Mouse (Mus musculus): ENCODE data around the gene Cygb. TPM values are rescaled to one million over a fixed set of nuclear protein-coding genes. Genes with fewer than 3 reads are reported as not detected.
"Not testable (repeated sequence)": the region's sequence is repeated elsewhere in the genome, so short reads cannot be mapped to it uniquely, and the experiment has no call there.

The Cygb gene
- polyA plus RNA-seq, 1 experiment from 2014 or later, result 0.60 TPM

DNA sequence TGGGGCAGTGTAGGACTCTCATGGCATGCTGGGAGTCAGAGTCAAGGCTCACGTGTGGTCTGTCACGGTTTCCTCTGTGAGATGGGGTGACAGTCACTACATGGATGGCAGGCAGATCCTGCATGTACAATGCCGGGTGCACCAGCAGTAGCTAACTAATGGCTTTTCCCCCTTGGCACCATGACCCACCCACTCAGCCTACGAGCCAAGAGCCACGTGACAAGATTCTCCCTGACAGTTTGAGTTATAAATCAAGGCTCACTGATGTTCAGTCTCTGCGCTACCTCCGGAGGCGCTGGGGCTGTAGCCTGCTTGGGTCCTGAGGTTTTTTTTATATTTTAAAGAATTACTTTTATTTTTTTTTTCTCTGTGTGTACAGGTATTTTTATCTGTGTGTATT, 34.6 kb downstream of the Cygb start:
- no peaks in the 10 kb centered on the region for H3K36me3 ChIP-seq
- H3K4me3 ChIP-seq (replicated peaks), result peak overlapping the region; percentile 86
- ATAC-seq (ENCODE audit: low read depth) (no peak), DNase-seq (no peak)
- WGBS (ENCODE audit: insufficient replicate concordance), result 60% methylated on average over 8 of the region's 8 CpGs
- H3K4me1 ChIP-seq (replicated peaks), result peaks cover 98% of the 10 kb centered on the region
- no peaks in the 10 kb centered on the region for H3K9me3 ChIP-seq (replicated peaks)
- H3K27ac ChIP-seq, result peak overlapping the region; percentile 97
- peak overlapping the region; percentile 93 for H3K9ac ChIP-seq
- peak overlapping the region; percentile 94 for H3K4me2 ChIP-seq
- no peaks in the 10 kb centered on the region for H3K27me3 ChIP-seq

DNA sequence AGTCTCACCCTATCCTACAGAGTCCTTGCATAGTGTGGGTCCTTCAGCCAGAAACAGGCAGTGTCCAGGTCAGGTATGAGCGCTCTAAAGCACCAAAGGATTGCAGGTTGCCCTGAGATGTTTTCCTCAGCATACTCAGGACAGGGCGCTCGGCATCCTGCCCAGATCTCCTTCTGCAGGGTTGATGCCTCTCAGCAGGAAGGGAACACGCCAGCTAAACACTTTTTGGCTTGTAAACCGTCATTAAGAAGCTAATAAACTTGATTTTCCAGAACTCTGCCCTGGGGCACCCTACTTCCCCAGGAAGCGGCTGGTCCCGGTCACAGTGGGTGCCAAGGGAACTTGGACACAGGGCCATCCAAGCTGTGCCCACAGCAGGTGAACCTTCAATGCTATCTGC, 35.0 kb downstream of the Cygb start:
- no peaks in the 10 kb centered on the region for H3K36me3 ChIP-seq
- peak overlapping the region; percentile 94 for H3K4me2 ChIP-seq
- ATAC-seq (ENCODE audit: low read depth) (no peak), DNase-seq (no peak)
- no peaks in the 10 kb centered on the region for H3K27me3 ChIP-seq
- peak overlapping the region; percentile 86; the same call in 1 of the 2 replicates for H3K4me3 ChIP-seq (replicated peaks)
- peaks cover 98% of the 10 kb centered on the region for H3K4me1 ChIP-seq (replicated peaks)
- WGBS (ENCODE audit: insufficient replicate concordance), result 88% methylated on average over 7 of the region's 7 CpGs
- no peaks in the 10 kb centered on the region for H3K9me3 ChIP-seq (replicated peaks)
- H3K27ac ChIP-seq, result peak overlapping the region; percentile 97
- H3K9ac ChIP-seq, result peak overlapping the region; percentile 93

DNA sequence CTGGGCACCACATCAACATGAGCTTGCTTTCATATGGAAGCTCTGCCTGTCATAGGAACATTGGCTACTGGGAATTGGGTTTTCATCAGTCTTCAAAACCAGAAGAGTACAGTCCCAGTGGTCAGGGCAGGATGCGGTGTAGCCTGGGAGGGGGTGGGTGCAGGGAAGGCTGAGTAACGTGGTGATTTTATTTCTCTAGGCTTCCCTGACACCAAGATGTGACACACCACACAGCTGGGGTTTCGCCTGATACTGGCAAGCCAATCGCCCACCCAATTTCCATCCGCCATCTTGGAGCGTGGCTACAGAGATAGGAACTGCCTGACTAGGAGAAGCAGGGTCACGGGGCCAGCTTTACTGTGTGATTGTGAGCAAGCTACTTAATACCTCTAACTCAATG, 35.4 kb downstream of the Cygb start:
- H3K27me3 ChIP-seq, result no peaks in the 10 kb centered on the region
- no peaks in the 10 kb centered on the region for H3K36me3 ChIP-seq
- WGBS (ENCODE audit: insufficient replicate concordance), result 65% methylated on average over 7 of the region's 7 CpGs
- H3K9ac ChIP-seq, result peak overlapping the region; percentile 93
- ATAC-seq (ENCODE audit: low read depth), result no peak
- DNase-seq, result no peak
- peak overlapping the region; percentile 97 for H3K27ac ChIP-seq
- H3K9me3 ChIP-seq (replicated peaks), result no peaks in the 10 kb centered on the region
- H3K4me3 ChIP-seq (replicated peaks), result no peak overlapping the region
- peak overlapping the region; percentile 94 for H3K4me2 ChIP-seq
- peaks cover 100% of the 10 kb centered on the region for H3K4me1 ChIP-seq (replicated peaks)

DNA sequence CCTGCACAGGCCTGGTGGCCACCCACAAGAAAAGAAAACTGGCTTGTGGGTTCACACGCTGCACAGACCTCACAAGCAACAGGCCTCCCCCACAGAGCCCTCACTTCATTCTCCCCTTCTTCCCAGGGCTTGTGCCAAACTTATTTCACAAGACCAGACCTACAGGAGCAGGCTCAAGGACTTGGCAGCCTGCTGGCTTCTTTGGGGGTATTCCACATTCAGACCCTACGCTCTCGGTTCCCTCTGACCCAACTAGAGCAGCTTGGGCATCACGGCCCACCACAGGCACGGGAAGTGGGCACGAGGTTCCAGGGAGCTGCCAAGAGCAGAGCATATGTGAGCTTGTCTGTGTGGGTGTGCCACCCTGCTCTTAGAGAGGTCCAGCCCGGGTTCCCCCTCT, 36.5 kb downstream of the Cygb start:
- ATAC-seq (ENCODE audit: low read depth), result no peak
- Histone ChIP-seq H3K27ac (peak overlapping the region; percentile 97), H3K4me2 (peak overlapping the region; percentile 17; the same call in 1 of the 2 replicates), H3K4me1 (replicated peaks) (peaks cover 100% of the 10 kb centered on the region), H3K36me3 (0 out of 2 replicates have a peak, but pooled peaks cover 2% of the 10 kb centered on the region), H3K27me3 (no peaks in the 10 kb centered on the region), H3K9ac (peak overlapping the region; percentile 93), H3K9me3 (replicated peaks) (no peaks in the 10 kb centered on the region), H3K4me3 (replicated peaks) (no peak overlapping the region)
- WGBS (ENCODE audit: insufficient replicate concordance), result 75% methylated on average over 7 of the region's 7 CpGs
- DNase-seq, result no peak

DNA sequence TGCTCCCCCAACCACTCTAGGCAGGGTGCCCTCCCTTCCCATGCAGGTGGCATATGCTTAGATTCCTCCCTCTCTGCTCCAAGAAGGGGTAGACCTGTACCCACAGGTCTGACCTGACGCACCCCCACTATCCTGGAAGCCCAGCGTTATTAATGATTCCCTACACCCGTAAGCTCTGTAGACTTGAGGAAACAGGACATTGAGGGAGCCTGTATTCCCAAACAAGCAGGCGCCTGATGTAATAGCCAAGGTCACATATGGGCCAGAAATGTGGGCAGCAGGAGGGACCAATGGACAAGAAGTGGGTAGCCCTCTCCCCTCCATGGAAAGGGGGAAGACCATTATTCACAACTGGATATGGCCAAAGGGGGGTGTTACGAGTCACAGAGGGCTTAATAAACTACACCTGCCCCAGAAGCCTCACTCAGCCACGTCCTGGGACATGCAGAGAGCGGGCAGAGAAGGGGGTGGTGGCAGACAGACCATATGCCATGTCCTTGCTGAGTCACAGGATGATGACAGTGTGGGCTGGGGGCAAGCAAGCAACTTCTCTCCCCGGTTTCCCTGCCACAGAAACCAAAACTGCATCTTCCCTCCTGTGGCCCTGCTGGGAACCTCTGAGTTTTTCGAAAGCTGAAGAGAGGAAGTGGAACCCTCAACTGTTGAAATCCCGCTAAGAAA, 37.5 kb downstream of the Cygb start:
- Histone ChIP-seq H3K36me3 (0 out of 2 replicates have a peak, but pooled peaks cover 2% of the 10 kb centered on the region), H3K27ac (peak overlapping the region; percentile 97), H3K27me3 (no peaks in the 10 kb centered on the region), H3K4me1 (replicated peaks) (peaks cover 99% of the 10 kb centered on the region), H3K4me3 (replicated peaks) (peak overlapping the region; percentile 54), H3K9ac (peak overlapping the region; percentile 73), H3K9me3 (replicated peaks) (no peaks in the 10 kb centered on the region), H3K4me2 (peak overlapping the region; percentile 84)
- 40% methylated on average over 10 of the region's 10 CpGs for WGBS (ENCODE audit: insufficient replicate concordance)
- DNase-seq (no peak), ATAC-seq (ENCODE audit: low read depth) (no peak)

DNA sequence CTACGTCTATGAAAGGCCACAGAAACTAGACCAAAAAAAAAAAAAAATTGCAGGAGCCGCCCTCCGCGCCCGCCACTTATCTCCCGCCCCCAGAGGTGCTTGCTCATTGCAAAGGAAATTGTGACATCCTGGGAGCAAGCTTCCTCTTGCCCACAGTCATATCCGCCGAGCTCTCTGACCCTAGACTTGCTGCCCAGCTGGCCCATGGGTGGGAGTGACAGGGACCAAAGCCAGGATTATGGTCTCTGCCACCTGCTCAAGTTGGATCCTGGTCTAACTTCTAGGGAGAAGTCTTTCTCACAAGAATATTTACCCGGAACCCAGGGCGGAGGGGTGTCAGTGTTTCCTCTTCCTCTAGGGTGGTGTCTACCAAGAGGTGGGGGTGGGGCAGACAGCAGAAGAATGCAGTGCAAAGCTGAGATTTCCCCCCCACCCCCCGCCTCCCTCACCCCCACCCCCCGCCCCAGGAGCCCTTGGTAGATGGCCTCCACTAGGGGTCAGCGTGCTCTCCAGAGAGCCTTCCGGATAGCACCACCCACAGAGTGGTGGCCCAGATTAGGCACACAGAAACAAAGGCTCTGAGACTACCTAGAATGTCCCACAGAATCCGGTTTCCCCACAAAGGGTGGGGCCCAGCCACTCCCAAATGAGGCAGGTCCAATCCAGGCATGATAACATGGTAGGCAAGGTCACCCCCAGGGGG, 38.2 kb downstream of the Cygb start:
- Histone ChIP-seq H3K4me3 (replicated peaks) (peak overlapping the region; percentile 54), H3K9ac (peak overlapping the region; percentile 73), H3K27ac (peak overlapping the region; percentile 97), H3K4me2 (peak overlapping the region; percentile 84), H3K9me3 (replicated peaks) (no peaks in the 10 kb centered on the region), H3K4me1 (replicated peaks) (peaks cover 92% of the 10 kb centered on the region), H3K27me3 (no peaks in the 10 kb centered on the region), H3K36me3 (0 out of 2 replicates have a peak, but pooled peaks cover 2% of the 10 kb centered on the region)
- ATAC-seq (ENCODE audit: low read depth) (peak; percentile 72), DNase-seq (peak; percentile 84)
- WGBS (ENCODE audit: insufficient replicate concordance), result 5% methylated on average over 15 of the region's 15 CpGs

DNA sequence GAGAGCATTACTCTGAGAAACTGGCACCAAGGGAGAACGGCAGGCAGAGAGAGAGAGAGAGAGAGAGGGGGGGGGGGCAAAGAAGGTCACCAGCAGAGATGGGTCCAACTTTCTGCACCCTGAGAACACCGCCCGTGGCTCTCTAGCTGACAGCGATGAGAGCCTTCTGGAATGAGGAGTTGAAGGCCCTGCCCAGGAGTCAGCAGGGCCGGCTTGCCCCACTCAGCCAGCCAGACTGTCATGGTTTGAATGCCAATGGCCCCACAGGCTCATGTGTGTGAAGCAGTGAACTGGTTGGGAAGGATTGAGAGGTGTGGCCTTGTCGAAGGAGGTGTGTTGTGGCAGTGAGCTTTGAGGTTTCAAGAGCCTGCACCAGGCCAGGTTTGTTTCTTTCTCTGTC, 40.9 kb downstream of the Cygb start:
- 93% methylated on average over 6 of the region's 6 CpGs for WGBS (ENCODE audit: insufficient replicate concordance)
- peak overlapping the region; percentile 59 for H3K9ac ChIP-seq
- peaks cover 16% of the 10 kb centered on the region for H3K36me3 ChIP-seq
- peak overlapping the region; percentile 29; the same call in 1 of the 2 replicates for H3K4me2 ChIP-seq
- H3K4me1 ChIP-seq (replicated peaks), result peaks cover 80% of the 10 kb centered on the region
- H3K4me3 ChIP-seq (replicated peaks), result no peak overlapping the region
- H3K27me3 ChIP-seq, result no peaks in the 10 kb centered on the region
- no peak for DNase-seq
- H3K9me3 ChIP-seq (replicated peaks), result no peaks in the 10 kb centered on the region
- ATAC-seq (ENCODE audit: low read depth), result no peak
- peak overlapping the region; percentile 97 for H3K27ac ChIP-seq

DNA sequence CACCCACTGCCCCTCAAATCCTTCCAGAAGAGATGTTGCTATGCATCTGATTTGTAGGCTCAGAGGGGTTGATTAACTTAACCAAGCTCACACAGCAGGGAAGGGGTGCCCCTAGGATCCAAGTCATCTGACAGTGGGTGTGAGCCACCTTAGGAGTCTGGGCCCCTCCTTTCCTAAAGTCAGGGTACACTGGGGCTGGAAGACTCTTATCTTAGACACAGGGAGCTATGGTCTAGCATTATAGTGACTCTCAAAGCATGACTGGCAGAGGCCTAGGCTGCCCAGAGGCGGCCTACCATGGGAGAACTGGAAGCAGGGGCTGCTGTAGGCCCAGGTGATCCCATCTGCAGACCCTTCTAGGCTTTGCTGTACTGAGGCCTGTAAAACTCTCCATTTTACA, 41.6 kb downstream of the Cygb start:
- DNase-seq, result no peak
- WGBS (ENCODE audit: insufficient replicate concordance), result 71% methylated on average over 1 of the region's 1 CpGs
- Histone ChIP-seq H3K4me1 (replicated peaks) (peaks cover 73% of the 10 kb centered on the region), H3K9ac (peak overlapping the region; percentile 59), H3K4me2 (peak overlapping the region; percentile 29), H3K36me3 (peaks cover 23% of the 10 kb centered on the region), H3K27ac (peak overlapping the region; percentile 97), H3K9me3 (replicated peaks) (no peaks in the 10 kb centered on the region), H3K4me3 (replicated peaks) (no peak overlapping the region), H3K27me3 (no peaks in the 10 kb centered on the region)
- ATAC-seq (ENCODE audit: low read depth), result peak; percentile 55

DNA sequence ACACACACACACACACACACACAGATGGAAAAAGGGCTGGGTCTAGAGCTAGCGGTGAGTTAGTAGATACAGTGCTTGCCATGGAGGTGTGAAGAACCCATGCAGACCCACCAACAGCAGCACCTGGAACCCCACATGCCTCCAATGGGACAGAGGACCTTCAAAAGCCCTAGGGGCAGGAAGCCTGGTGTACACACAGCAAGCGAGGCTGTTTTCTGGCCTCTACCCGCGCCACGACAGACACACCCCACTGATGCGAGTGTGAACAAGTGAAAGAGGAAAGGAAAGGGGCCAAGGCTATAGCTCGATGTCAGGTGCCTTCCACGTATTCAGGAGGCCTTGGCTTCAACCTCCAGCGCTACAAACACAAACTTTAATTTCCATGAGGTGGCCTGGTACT, 42.2 kb downstream of the Cygb start:
- peak overlapping the region; percentile 97; the same call in 1 of the 2 replicates for H3K27ac ChIP-seq
- no peak overlapping the region for H3K4me2 ChIP-seq
- DNase-seq, result no peak
- no peaks in the 10 kb centered on the region for H3K27me3 ChIP-seq
- H3K9ac ChIP-seq, result peak overlapping the region; percentile 59; the same call in 1 of the 2 replicates
- H3K4me1 ChIP-seq (replicated peaks), result peaks cover 70% of the 10 kb centered on the region
- WGBS (ENCODE audit: insufficient replicate concordance), result 78% methylated on average over 9 of the region's 9 CpGs
- peaks cover 28% of the 10 kb centered on the region for H3K36me3 ChIP-seq
- no peaks in the 10 kb centered on the region for H3K9me3 ChIP-seq (replicated peaks)
- no peak overlapping the region for H3K4me3 ChIP-seq (replicated peaks)
- no peak for ATAC-seq (ENCODE audit: low read depth)

DNA sequence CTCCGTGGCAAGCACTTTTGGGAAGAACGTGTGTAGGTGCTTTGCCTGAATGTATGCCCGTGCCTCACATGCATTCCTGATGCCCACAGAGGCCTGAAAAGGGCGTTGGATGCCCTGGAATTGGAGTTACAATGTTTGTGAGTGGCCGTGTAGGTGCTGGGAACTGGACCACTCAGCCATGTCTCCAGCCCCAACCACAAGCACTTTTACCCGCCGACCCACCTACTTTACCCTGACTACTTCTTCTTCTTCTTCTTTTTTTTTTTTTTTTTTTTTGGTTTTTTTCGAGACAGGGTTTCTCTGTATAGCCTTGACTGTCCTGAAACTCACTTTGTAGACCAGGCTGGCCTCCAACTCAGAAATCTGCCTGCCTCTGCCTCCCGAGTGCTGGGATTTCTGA, 42.9 kb downstream of the Cygb start:
- peaks cover 35% of the 10 kb centered on the region for H3K36me3 ChIP-seq
- H3K9ac ChIP-seq; H3K27me3 ChIP-seq; H3K4me3 ChIP-seq (replicated peaks); H3K27ac ChIP-seq; H3K9me3 ChIP-seq (replicated peaks); H3K4me2 ChIP-seq; DNase-seq; ATAC-seq (ENCODE audit: low read depth): not testable (repeated sequence)
- WGBS (ENCODE audit: insufficient replicate concordance), result 68% methylated on average over 9 of the region's 9 CpGs
- H3K4me1 ChIP-seq (replicated peaks), result peaks cover 66% of the 10 kb centered on the region

DNA sequence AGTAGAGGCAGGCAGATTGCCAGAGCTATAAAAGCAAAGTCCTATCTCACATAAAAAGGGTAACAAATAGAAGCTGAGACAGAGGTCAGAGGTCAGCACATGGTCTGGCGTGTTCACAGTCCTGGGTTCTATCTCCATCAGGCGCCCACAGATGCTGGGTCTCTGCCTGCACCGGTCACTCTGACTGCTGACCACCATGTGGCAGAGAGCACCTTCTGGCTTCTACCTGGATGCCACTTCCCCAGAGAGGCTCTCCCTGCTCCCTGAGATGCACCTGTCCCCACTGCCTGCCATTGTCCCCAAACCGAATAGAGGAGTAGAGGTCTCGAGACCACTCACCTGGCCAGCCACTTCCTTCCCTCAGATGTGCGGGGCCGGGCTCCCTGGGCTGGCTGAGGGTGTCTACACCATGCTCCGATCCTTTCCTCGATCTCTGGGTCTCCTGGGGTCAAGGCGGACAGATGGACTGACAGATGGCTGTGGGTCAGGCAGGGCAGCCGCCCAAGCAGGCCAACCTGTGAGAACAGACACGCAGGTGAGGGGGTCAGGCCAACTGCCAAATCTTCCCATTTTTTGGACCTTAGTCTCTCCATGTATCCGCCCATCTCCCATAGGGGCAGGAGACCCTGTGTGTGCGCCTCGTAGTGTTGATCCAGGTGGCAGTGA, 44.0 kb downstream of the Cygb start:
- no peaks in the 10 kb centered on the region for H3K27me3 ChIP-seq
- no peak overlapping the region for H3K4me2 ChIP-seq
- no peak overlapping the region for H3K27ac ChIP-seq
- ATAC-seq (ENCODE audit: low read depth) (no peak), DNase-seq (no peak)
- H3K9ac ChIP-seq, result no peak overlapping the region
- H3K9me3 ChIP-seq (replicated peaks), result no peaks in the 10 kb centered on the region
- peaks cover 55% of the 10 kb centered on the region for H3K4me1 ChIP-seq (replicated peaks)
- no peak overlapping the region for H3K4me3 ChIP-seq (replicated peaks)
- H3K36me3 ChIP-seq, result peaks cover 46% of the 10 kb centered on the region
- 82% methylated on average over 15 of the region's 15 CpGs for WGBS (ENCODE audit: insufficient replicate concordance)

Data from liver, embryonic 13.5 days (tissue).